Mouse (Mus musculus) neural tube, embryonic 10.5 days (tissue): ENCODE data around the gene Muc1.
"Not testable (repeated sequence)": the region's sequence is repeated elsewhere in the genome, so short reads cannot be mapped to it uniquely, and the experiment has no call there.

Experiments used
- DNase-seq: peaks from one replicate; pipeline ENCODE4 v3.0.0-alpha.2; 2017; ENCODE audit warnings: low spot score; ENCODE audit errors: extremely low spot score

Muc1 gene

DNA sequence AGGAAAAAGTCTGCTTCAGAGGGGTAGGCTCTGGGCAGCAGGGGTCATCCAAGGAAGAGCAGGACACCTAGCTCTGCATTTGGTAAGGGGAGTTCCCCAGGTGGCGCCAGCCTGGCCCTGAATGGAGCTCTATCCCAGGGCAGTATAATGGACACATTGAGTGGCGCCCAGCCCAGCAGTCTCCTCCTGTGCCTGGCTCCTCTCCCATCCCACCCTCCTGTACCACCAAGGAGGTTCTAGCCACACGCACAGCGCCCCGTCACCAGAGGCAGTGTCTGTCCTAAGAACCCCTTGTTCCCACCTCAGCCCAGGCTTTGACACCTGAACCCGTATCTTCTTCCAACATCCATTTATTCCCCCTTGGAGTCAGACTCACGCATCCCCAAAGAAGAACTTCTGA lies 19.1 kb upstream of the Muc1 start:
- no peak for DNase-seq

DNA sequence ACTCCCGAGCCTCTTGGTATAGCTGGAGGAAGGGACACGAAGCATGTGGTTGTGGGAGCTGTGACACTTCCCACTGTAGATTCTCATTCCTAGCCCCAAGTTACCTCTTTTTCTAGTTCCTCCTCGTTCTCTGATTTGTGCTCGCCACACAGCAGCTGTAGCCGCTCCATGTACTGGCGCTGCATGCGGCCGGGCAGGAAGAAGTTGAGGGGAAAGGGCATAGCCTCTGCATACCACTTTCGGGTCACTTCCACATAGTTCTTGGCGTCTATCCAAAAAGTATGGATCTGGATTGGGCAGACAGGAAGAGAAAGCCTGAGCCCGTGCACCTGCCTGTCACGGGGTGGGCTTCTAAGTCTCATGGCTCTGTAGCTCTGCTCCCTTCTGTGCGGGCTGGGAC lies 18.7 kb upstream of the Muc1 start:
- no peak for DNase-seq

DNA sequence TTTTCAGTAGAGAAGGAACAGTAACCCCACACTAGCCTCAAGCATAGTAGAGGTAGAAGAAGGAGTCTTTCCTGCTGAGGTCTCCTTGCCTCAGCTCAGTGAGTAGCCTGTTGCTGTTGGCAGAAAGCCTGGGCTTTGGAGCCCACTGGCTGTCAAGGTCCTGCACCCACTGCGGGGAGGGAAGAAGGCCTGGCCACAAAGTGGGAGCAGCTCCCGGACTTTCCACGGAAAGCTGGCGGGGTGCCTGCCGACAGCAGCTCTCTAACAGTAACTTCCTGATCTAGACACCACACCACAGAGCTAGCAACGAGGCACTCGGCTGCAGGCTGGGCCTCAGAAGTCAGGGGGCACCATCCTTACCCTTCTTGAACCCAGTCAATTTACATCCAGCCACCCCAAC lies 18.1 kb upstream of the Muc1 start:
- DNase-seq: no peak

DNA sequence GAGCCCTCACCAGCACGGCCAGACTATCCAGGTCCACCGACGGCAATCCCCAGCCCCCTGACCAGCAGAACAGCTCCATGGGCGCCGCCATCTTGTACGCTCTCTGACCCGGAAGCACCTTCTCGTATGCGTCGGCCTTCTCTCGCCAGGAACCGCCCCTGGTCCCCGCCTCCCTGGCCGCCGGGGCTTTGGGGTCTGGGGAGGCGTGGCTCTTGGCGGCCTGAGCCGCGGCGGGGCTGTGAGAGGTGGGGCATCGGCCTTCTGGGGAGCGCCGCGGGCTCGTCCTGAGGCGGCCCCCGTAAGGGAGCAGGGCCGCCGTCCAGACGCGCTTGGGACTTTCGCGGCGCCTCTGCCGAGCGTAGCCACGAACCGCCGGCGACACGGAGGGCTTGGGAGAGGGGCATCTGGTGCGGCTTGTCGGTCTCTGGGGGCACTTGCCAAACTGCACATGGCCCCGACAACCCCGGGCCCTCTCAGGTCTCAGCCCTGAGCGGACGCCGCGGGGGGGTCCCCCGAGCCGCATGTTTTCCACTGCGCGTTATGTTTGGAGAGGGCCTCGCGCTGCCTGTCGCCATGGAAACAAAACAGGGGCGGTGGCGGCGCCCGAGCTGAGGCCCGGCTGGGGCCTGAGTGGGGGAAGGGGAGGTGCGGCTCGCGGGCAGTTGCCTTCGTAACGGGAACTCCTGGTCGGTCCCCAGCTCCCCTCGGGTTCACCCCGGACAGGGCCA lies 14.9 kb upstream of the Muc1 start:
- peak; percentile 92 for DNase-seq

DNA sequence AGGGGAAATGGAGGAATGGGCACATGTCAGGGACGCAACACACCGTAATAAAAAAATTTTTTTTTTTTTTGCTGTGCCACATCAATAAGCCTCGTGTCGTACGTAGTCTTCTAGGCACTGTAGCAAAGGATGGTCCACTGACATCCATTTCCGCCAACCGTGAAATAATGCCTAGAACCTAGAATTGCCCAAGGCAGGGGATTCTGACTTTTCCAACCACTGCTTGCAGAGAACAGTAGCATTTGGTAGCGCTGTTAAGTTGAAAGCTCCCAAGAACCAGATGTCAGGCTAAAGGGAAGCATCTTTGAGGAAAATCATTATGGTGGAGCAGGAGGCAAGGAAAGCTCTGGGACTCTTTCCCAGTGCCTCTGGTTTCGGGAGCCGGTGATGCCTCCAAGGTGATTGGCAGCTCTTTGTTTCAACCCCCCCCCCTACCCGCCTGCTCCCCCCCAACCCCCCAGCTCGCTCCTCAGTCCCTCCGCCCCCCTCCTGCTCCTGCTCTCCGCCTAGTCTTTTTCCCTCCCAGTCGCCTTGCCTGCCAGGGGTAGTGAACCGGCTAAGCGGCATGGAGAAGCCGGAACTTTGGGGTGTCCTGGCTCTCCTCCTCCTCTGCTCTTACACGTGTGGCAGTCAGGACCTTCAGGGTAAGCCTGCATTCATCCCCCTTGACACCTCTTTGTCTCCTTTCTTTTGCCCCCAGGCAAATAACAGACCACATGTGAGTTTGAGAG lies 14.0 kb upstream of the Muc1 start, which contains the start of gene Thbs3:
Thbs3 (plus strand) TSS at position 500 of the 731 bp plus-strand sequence.
- peak; percentile 58 for DNase-seq

DNA sequence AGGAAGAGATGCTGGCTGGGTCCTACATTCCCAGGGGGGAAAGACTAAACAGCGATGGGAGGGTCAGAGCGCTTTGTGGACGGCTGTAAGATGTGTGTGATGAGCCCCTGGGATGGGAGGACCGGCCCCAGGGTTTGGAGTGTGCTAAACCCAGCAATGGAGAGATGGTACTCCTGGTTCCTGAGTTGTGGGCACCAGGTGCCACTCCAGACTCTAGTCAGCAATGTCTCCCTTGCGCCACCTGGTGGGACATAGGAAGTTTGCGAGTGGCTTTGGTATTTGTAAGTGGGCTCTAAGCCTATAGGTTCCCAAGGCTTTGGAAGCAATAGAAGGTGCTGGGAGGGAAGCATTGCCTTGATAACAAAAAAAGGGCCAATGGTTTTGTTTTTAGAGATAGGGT lies 13.0 kb upstream of the Muc1 start:
- DNase-seq: peak; percentile 86

DNA sequence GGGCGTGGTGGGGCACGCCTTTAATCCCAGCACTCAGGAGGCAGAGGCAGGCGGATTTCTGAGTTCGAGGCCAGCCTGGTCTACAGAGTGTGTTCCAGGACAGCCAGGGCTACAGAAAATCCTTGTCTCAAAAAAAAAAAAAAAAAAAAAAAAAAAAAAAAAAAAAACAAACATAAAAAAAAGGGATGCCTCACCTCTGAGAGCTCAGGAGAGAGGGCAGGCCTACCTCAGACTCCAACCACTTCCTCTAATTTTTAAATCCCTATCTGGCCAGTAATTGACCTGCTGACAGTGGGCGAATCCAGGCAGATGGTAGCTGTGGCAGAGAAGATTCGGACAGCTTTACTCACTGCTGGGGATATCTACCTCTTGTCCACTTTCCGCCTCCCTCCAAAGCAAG lies 12.4 kb upstream of the Muc1 start:
- DNase-seq: not testable (repeated sequence)

DNA sequence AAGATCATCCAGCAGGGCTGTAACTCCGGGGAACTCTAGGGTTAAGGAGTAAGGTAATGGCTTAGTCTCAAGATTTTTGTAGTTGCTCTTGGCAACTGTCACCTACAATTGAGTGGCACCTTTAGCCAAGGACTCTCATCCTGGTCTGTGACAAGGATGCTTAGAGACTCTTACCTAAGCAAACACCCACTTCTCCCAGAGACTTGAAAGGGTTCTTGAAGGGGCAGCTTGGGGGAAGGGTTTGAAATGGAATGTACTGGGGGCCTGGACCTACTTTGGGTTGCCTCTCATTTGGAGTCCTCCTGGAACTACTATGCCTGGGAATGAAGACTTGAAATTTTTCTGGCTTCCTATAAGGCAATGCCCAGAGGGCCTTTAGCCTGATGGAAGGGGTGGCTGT lies 10.6 kb upstream of the Muc1 start:
- no peak for DNase-seq

DNA sequence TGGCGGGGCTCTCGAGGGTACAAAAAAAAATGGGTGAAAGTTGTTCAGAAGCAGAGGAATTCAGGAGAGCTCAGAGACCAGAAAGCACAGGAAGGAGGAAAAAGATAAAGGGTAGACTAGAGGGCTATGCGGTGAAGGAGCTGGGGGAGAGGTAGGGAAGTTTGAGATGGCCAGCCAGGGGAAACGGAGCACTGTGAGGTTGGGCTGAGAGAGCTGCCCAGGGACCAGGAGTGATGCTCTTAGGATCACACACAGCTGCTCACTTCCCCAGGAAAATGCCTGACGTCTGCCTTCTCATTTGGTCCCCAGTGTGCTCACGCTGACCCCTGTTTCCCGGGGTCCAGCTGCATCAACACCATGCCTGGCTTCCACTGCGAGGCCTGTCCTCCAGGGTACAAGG lies 9.3 kb upstream of the Muc1 start:
- no peak for DNase-seq

DNA sequence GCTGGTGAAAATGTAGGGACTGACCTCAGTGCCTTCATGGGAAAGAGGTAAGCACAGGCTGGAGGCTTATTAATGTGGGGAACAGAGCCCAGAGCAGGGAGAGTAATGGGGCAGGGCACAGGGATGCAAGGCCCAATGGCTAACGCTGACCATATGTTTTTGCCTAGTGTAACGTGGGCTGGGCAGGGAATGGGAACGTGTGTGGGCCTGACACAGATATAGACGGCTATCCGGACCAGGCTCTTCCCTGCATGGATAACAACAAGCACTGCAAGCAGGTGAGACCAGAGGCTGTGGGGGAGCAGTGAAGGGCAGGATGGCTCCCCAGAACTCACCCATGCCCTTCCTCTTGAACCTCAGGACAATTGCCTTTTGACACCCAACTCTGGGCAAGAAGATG lies 7.7 kb upstream of the Muc1 start:
- no peak for DNase-seq

DNA sequence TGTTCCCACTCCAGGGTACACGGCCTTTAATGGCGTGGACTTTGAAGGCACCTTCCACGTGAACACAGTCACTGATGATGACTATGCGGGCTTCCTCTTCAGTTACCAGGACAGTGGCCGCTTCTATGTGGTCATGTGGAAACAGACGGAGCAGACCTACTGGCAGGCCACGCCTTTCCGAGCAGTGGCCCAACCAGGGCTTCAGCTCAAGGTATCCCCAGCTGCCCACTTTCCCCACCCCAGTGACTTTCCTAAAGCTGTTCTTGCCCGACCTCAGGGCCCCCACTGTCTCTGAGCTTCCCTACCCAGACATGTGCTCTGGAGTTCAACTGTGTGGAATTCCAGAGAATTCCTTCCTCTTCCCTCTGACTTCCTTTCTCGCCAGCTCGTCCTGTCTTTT lies 4.1 kb upstream of the Muc1 start:
- DNase-seq: no peak

DNA sequence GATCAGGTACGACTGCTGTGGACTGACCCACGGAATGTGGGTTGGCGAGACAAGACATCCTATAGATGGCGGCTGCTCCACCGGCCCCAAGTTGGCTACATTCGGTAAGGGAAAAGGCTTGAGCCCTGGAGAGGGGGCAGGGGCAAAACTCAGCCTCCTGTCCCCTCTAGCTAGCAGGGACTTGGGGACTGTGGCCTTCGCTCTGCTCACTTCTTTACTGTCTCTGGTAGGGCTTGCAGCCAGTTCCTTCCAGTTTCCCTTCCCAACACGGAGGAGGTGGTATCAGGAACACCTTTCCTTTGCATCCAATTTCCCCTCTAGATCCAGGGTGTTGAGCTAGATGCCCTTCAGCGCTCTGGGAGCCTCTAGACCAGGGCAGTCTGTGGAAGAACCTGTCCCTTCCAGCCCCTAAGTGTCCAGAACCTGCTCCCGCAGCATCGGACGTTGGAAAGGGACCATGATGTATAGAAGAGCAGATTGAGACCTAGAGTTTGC lies 3.5 kb upstream of the Muc1 start:
- DNase-seq: no peak

DNA sequence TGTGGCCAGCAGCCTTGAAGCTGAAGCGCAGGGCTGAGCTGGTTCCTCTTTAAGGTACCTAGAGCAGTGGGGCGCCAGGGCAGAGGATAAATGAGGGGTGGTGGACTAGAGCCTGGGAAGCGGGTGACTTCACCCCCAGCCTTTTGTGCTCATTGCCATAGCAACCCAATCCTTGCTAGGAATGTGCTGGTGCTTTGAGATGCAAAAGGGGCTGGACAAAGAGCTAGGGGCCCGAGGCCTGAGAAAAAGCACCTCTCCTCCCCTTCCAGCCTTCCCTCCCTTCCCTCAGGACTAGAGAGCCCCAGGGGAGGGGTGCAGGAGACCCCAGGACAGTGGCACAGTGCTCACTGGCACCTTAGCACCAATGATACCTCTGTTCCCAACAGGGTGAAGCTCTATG lies 2.9 kb upstream of the Muc1 start:
- peak; percentile 68 for DNase-seq

DNA sequence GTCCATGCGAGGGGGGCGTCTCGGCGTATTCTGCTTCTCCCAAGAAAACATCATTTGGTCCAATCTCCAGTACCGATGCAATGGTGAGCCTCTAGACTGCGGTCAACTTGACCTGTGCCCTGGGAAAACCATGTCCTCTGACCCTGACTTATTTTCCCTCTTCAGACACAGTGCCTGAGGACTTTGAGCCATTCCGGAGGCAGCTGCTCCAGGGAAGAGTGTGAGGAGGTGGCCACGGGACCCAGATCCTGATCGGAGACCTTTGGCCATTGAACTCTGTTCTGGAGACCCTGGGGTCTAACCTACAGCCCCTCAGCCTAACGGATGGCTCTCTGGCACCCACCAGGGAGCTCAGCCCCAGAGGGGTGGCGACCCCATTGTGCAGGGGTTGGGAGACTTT lies 2.5 kb upstream of the Muc1 start:
- DNase-seq: peak; percentile 52

DNA sequence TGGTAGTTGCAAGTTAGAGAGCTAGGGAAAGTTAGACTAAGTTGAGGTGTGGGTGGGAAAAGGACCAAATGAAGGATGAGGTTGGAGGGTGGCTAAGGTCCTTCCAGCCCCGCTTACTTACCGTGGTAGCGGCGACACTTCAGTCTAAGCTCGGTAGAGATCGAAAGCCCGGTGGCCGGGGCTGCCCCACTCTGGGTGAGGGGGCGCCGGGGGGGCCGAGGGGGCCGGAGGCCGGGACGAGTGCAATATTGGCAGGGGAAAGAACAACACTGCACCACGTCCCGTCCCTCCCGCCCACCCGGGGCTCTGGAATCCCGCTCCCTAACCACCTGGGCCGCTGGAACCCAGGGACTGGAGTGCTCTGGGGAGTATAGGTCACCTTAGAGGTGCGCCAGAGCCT lies 2.0 kb upstream of the Muc1 start, which contains the start of gene Mtx1:
Mtx1 (minus strand) TSS at position 189 of the 400 bp plus-strand sequence.
- no peak for DNase-seq

DNA sequence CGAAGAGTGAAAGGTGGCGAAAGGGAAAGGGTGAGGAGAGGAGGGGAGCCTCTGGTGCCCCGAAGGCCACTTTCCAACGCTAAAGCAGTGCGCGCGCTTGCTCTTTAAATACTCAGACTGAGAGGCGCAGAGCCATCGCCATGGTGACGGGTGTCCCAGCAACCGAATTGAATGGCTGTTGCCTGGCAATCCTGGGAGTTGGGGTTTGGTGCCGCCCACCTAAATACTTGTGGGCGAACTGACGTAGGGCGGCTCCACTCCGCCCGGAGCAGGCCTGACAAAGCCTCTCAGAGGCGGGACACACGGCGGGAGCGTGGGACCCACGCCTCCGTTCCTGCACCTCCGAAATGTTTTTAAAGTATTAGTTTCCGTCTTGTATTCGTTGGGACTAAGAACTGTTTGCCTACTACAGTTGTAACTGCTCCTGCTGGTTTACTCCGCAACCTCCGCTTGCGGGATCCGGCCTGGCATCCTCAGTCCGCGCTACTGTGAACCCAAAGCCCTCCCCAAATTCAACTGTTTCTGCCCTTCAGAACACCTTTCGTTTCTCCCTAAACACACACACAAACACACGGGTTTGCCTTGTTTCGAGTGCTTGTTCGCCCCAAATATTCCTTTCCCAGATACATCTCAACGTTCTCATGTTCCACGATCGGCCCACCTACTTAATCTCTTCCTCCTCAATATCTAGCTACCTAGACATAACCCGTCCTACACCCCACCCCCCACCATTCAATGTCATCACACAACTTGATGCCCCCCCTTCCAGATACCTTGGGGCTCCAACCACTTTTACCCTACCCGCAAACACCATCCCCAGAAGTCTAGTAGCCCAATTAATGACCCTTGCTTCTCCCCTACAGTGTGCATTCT lies 1.3 kb upstream of the Muc1 start:
- peak; percentile 97 for DNase-seq

DNA sequence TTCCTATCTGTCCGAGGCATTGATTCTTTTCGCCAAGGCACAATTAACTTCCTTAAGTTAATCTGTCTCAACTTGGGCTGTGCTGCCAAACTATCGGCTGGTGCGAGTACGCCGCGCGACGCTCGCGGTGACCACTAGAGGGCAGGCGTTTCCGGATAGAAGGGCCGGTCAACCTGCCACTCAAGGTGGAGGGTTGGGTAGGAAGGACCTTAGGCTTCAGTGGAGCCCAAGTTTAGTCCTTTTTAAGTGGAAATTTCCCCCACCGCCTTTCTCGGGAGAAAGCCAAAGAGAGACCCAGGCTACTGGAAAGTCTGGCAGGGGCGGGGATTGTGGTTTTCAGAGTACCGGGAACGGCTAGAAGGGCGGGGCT lies 692 bp upstream of the Muc1 start:
- peak; percentile 90 for DNase-seq

DNA sequence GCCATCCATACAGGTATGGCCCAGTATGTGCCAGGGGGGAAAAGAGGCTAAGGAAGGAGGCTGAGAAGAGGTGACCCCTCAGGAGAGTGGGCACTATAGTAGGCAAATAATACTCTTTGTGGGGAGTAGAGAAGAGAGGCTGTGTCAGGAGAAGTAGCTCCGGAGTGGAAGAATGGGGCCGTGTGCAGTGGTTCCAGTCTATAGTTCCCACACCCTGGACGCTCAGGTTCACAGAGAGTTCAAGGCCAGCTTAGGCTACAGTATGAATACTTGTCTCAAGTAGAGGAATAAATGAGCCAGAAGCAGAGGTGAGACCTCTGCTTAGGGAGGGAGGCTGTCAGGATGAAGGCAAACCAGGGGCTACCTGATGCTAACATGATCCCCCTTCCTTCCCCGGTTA lies 419 bp downstream of the Muc1 start:
- no peak for DNase-seq

DNA sequence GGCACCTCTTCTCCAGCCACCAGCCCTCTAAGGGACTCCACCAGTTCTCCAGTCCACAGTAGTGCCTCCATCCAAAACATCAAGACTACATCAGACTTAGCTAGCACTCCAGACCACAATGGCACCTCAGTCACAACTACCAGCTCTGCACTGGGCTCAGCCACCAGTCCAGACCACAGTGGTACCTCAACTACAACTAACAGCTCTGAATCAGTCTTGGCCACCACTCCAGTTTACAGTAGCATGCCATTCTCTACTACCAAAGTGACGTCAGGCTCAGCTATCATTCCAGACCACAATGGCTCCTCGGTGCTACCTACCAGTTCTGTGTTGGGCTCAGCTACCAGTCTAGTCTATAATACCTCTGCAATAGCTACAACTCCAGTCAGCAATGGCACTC lies 1.7 kb downstream of the Muc1 start:
- DNase-seq: no peak

DNA sequence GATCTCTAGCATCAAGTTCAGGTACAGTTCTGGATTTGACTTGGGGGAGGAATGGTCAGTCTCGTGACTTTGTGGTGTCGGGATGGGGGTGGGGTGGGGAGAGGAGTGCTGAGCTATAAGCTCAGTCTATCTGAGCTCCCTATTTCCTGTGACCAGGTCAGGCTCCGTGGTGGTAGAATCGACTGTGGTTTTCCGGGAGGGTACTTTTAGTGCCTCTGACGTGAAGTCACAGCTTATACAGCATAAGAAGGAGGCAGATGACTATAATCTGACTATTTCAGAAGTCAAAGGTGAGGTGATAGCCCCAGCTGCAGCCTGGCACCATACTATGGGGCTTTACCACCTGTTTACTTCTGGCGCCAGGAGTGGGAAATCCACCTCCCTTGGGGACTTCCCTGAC lies 2.5 kb downstream of the Muc1 start:
- no peak for DNase-seq

DNA sequence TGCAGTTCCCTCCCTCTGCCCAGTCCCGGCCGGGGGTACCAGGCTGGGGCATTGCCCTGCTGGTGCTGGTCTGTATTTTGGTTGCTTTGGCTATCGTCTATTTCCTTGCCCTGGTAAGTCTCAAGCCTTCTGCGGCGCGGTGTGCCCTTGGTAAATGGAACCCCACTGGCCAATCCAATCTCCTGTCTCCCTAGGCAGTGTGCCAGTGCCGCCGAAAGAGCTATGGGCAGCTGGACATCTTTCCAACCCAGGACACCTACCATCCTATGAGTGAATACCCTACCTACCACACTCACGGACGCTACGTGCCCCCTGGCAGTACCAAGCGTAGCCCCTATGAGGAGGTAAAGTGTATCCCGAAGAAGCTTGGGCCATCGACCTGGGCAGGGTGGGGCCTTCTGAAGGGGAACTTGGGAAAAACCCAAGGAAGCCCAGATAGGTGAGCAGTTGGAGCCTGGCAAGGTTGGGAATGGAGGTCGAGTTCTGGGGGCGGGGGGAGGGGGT lies 3.0 kb downstream of the Muc1 start:
- DNase-seq: no peak

DNA sequence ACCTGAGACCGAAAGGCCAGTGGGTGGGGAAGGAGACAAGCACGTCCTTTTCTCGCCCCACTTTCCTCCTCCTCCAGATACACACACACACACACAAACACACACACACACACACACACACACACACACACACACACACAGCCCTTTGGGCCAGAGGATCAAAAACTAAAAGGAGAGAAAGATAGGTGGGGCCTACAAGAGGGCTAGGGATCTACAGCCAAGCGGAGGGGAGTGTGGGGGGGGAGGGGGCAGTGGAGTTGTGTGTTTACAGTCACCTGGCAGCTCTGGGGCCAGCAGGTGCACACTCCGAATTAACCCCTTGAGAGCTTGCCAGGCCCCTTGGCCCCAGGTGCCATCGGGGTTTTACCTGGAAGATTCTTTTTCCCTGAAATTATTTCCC lies 3.8 kb downstream of the Muc1 start:
- DNase-seq: no peak
